Mouse (Mus musculus): ENCODE data around the gene Slc38a9.

DNA sequence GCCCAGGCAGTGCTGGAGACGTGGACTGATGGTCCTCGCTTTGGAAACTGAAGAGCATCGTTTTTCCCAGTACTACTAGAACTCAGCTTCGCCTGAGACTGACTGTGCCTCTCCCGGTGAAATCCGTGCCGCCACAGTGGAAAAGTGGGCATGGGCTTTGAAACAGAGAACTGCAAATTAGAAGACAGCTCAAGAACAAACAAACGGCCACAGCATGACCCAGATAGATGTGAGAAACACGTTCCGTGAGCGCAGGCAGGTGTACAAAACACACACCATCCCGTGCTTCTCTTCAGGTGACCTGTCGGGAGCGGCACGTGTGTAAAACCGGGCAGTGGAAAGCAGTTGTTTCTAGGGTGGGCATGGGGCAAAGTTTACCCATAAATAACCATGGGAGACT is 77.5 kb downstream of the Slc38a9 start:
- TF ChIP-seq CTCF (IDR thresholded peaks at IDR 0.05; ENCODE audit: borderline replicate concordance, insufficient read depth, low read length) = no peak
- TF ChIP-seq POLR2A (IDR thresholded peaks at IDR 0.05; ENCODE audit: low read depth, low read length) = no peak
